Mouse (Mus musculus): ENCODE measurements at regions not wholly inside any gene's neighbourhood (a gene's known extent, or its start where the extent isn't known, plus 50 kb on each side); places are given as distances from the start of the nearest gene placed in this dataset.

DNA sequence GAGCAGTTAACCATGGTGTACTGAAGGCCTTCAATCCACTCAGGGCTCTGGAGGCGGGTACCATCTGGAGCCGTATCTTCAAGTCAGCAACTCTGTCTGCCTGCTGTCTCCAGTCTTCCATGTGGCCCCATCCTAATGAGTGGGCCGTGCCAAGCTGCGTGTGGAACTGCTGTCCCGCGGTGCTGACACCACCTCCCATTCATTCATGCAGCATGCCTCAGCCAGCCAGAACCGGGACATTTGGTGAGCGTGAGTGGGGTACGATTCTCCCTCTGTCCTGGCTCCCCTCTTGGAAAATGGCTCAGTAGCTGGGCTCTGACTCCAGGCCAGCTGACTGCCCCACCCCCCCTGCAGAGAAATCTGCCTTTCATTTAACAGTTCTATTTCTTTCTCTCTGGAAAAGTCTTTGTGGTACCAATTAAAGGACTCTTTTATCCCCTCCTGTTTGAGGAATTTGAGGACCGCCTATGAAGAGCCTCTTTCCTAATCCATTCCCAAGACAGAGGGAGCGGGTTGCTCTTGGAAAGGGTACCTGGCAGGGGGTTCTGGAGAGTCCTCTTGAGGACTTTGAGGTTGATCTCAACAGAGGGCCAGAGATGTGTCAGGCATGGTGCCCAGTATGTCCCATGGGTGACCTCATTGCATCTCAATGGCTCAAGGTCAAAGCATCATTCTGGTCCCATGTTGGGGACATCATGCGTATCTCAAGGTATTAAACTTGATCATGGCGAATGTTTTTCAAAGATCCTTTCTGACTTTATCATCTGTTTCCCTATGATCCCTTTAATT, 55.5 kb upstream of the Brd7 start:
- DNase-seq, result no peak

DNA sequence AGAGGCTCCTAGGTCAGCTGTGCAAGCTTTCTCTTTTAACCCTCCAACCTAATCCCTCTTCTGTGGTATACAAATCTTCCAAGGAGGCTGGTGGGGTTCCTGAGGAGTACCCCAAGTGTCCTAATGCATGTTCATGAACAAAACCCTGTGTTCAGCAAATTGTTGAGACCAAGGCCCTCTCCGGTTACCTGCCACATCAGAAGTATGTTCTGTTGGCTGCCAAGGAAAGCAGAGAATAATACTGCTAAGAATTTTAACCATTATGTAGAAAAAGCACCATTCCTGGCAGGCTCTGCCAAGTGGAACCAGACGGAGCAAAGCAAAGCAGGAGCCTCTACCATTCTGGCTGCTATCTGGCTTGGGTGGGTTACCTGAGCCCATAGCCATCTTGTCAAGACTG, 61.3 kb upstream of the Brd7 start:
- no peak for DNase-seq

- DNase-seq, result peak; percentile 29
These were observed 66.6 kb upstream of the Brd7 start for GRCm38 (mm10) chr8:88428560-88428959.

DNA sequence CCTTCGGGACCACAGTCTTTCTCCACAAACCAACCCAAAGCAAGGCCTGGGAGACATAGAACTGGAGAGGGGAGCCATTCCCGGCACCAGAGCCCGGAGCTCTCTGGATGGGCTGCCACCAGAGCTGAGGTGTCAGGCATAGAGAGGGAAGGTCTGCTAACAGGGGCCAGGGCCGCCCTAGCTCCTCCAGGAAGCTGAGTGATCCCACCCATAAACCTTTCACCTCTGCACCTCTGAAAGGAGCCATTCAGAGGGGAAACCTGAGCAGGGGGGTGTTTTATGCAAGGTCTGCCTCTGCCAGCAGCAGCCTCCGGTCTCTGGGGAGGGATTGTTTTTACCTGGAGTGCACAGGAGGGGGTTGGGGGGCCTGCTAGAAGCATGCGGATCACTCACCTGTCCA, 69.4 kb upstream of the Brd7 start:
- DNase-seq, result no peak

DNA sequence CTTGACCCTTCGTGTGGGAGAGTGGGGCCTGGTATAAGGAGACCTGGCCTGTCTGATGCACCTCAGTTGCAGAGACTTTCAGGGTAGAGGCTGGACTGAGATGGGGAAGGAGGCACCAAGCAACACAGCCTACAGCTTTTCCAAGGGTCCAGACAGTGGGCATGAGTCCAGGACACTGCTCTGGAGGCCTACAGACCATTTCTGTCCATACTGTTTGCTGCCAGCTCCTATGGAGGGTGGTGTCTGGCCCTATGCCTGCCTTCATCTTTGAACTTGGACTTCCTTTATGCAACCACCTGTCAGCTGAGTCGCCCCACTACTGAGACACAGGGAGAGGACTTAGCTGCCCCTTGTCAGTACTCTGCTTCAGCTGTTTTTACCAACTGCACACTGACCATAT, 73.7 kb upstream of the Brd7 start:
- DNase-seq, result no peak

- DNase-seq, result no peak
These were observed 78.2 kb upstream of the Brd7 start for GRCm38 (mm10) chr8:88440219-88440618.

DNA sequence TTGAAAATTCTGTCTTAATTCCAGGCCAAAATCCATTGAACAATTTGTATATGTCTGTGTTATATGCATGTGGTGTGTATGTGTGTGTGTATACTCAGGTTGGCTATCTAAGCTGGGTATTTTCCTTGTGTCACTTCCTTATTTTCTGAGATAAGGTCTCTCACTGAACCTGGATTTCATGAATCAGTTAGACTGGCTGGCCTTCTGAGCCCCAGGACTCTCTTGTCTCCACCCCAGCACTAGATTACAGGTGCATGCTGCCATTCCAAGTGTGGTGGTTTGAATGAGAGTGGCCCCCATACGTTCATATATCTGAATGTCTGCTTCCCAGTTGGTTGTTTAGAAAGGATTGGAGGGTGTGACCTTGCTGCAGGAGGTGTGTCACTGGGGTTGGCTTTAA, 77.8 kb upstream of the Nkd1 start:
- DNase-seq, result no peak

DNA sequence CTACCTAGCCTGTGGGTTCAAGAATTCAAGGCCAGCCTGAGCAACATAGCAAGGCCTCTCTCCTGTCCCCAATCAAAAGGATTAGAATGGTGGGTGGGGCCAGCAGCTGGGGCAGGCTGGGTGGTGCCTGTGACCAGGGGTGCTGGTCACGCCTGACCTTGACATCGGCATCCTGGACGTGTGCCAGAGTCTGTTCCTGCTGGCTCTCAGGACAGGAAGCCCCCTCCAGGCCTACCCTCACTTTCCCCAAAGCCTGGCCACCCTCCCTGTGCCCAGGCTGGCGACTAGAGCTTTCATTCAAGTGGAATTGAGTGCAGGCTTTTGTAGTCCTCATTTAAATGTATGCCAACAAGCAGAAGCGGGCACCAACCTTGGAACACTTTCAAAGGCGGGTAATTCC, 73.7 kb upstream of the Nkd1 start:
- DNase-seq, result peak; percentile 41

- no peak for DNase-seq
These were observed 73.2 kb upstream of the Nkd1 start for GRCm38 (mm10) chr8:88447844-88448535.

GRCm38 (mm10) chr8:88449001-88449400, 72.2 kb upstream of the Nkd1 start:
- DNase-seq, result no peak

DNA sequence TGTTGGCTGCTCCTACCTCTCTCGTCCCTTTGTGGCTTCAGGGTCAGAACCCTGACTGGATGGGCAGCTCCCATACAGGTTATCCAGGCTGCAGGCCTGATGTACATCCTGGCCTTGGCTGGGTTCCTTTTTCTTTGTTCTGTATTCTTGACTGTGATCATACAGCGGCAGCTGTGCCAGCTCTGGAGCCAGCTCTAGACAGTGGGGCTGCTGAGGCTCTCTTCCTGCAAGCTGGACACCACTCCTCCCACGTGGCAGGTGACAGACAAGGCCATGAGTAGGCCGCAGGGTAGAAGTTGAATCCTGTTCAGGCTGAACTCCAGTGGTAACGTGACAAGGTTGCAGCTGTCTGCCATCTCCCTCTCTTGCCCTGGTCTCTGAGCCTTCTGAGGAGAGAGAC, 71.6 kb upstream of the Nkd1 start:
- DNase-seq, result no peak

DNA sequence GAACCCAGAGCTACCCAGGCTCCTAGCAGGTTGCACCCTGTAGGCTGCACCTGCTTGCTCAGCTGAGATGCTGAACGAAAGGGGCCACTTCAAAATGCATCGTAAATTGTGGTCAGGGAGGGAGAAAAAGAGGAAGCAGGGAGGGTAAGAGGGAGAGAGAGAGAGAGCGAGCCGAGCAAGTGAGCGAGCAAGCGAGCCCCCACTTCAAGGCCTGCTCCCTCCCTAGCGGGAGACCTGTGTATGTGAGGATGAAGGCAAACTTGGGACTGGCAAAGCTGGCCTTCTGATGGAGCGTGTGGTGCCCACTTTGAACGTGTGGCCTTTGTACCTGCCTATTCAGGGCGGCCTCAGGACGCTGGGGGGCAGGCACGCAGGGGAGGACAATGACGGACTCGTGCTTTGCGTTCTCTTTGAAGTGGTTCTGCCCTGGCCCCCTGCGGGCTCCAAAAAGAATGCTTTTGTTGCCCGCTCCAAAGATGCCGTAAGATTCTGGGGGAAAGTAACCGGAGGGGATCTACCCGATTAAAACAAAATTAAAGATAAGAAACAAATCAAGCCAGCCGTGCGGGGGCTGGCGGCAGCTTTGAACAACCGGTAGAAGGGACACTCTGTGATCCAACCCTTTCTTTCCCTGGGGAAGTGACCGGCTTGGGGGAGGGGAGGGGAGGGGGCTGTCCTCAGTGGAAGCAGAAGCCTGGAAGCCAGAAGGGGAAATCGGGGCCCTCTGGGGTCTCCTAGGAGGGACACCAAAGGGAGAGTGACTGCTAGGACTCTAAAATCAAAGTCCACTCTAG, 70.1 kb upstream of the Nkd1 start:
- peak; percentile 23 for DNase-seq

DNA sequence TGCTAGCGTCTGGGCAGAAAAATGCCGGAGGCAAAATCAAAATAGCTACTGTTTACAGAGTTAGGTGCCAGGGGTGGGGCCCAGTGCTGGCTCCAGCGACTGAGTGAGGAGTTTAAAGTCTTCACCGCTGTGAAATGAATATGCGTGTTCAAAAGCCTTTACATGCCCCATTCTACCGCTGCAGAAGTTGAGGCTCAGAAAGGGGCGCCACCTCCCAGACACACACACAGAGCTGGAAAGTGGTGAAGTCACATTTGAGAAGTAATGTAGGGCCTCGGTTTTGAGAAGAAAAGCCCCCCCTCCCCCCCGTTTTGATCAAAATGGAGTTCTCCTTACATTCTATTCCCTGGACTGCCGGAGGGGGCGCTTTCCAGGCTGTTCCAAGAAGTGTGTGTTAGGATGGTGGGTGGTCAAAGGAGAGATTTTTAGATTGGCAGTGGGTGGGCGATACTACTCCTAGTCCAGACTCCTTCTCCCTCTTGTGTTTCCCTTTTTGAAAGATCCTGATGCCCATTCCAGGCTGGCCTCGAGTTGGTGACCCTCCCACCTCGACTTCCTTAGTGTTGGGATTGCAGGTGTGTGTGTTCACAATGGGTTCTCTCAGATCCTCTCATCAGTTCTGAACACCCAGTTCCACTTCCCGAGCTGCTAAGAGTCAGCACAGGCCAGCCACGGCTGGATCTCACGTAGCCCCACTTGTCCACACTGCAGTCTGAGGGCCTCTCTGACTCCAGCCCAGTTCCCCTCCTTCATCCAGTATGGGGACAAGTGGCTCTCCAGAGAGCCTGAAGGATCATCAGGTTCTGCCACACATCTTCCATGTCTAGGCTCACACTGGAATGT, 69.3 kb upstream of the Nkd1 start:
- peak; percentile 80 for DNase-seq

- no peak for DNase-seq
These were observed 68.7 kb upstream of the Nkd1 start for GRCm38 (mm10) chr8:88452501-88452847.

DNA sequence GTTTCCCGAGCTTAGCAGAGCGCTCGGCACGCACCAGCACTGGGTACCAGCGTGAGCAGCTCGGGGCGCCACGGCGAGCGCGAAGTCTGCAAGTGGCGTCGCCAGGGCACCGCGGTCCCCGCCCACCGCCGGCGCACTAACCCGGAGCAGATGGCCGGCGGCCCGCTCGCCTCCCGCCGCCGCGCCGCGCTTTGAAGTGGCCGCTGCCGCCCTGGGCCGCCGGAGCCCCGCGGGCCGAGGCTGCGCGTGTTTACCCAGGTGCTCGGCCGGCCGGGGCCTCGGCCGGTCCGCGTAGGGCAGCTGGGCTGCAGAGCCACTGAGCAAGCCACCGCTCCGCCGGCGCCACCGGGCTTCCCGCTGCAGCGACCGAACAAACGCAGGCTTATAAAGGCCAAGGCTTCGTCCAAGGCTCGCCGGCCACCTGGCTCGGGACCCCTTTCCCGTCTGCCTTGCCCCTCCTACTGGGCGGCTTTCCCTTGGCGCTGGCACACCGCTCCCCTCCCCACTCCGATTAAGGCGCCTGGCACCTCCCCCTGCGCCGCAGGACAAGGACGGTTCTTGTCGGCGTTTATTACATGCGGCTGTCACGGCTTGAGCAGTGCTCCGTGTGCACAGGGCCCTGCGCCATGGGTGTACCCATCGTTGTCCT, 67.0 kb upstream of the Nkd1 start:
- peak; percentile 68 for DNase-seq

DNA sequence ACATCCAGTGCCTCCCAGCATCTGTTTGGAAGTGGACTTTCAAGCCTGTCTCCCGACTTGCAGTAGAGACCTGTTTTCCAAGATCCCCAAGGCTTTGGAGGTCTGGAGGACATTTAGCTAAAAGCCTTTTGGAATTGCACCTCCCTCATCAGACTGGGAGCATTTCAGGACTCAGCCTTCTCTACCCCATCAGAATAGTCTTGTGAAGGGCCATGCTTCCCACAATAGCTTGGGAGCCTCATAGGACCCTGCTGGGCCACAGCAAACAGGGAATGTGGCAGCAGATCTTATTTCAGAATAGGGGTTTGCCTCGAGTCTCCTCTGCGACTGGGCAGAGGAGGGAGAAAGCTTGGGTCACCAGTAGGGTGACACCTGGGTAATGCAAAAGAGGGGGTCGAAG, 66.2 kb upstream of the Nkd1 start:
- DNase-seq, result no peak

DNA sequence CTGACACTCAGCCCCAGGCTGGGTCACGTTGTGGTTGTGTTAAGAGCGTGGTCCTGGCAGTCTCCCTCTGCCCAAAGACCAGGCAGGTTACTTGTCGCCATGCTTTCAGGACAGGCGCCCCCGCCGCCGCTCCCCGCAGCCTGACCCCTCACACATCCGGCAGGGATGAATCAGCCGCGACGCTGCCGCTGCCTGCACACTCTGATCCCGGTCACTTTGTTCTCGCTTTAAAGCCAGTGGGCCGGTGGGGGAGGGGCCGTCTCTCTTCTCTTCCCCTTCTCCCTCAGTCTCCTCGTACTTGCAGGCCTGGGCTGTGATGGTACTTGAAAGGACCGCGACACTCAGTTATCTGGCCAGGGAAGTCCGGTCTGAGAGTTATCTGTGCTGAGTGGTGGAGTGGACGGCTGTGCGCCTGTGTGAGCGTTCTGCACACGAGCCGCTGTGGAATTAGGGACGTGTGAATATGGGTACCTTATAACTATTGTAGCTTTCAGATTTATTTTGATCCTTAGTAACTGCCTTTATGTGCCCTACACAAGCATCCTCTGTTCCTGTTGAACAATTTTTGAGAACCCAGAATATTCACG, 65.6 kb upstream of the Nkd1 start:
- DNase-seq, result peak; percentile 38

DNA sequence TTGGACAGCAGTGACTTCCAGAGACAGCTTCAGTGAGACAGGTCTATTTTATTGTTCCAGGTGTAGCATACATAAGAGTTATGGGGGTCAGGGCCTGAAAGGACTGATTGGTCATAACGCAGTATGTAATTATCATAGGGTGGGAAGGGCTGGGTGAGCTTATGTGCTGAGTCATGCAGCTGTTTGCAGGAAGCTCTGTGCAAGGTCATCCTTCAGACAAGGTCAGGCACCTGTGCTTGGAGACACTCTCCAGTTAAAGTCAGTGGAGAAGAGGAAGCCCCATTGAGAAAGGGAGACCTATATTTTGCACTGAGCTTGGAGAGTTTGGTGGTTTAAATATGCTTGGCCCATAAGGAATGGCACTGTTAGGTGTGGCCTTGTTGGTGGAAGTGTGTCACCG, 62.0 kb upstream of the Nkd1 start:
- DNase-seq, result no peak

- DNase-seq, result no peak
These were observed 53.4 kb upstream of the Nkd1 start for GRCm38 (mm10) chr8:88467756-88468155.

DNA sequence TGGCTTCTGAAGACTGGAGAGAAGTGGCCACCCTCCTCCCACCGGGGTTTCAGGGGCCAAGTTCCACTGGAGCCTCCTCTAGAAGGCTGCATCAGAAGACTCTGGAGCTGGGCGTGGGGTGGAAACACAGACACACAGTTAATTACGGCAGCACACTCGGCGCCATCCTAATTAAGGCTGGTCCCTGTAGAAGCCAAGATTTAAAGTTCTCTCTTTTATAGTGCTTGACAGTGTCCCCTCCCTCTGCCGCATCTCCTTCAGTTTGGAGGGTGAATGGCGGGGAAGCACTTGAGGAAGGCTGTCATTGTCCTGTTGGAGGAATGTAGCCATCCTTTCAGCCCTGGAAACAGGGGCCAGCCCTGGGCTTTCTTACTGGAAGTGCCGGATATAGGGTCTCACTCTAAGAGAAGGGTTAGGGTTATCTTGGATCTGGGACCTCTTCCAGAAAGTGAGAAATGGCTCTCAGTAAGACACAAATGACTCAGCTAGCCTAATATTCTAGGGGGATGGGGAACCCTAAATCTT, 50.2 kb upstream of the Nkd1 start:
- no peak for DNase-seq
